Mouse (Mus musculus) stomach, postnatal 0 days (tissue): ENCODE results near the gene Uri1. TPM values are rescaled to one million over a fixed set of nuclear protein-coding genes. Genes with fewer than 3 reads are reported as not detected.

Source experiments
- ATAC-seq: fragments of 200-750 bp; cut with Nextera tagmentation; 2 replicates; pipeline ENCODE4 v1.8.0; 2017; ENCODE audit not compliant: low FRiP score, low TSS enrichment
- DNase-seq: peaks from one replicate; pipeline ENCODE4 v3.0.0-alpha.2; 2016; ENCODE audit warnings: low spot score
- H3K27ac ChIP-seq: fragments of 300-500 bp; sonication (generic); replicated peaks from 2 replicates; pipeline ENCODE4 v1.5.1; 2014; ENCODE audit warnings: mild to moderate bottlenecking, control low read depth
- H3K27me3 ChIP-seq: fragments of 300-500 bp; sonication (generic); 2 replicates; pipeline ENCODE4 v1.6.1; 2014; ENCODE audit warnings: low read length; ENCODE audit not compliant: control insufficient read depth, insufficient read depth
- H3K36me3 ChIP-seq: fragments of 300-500 bp; sonication (generic); 2 replicates; pipeline ENCODE4 v1.6.1; 2014; ENCODE audit warnings: low read length, mixed read lengths; ENCODE audit not compliant: control insufficient read depth, insufficient read depth
- H3K4me1 ChIP-seq: fragments of 300-500 bp; sonication (generic); replicated peaks from 2 replicates; pipeline ENCODE4 v1.6.1; 2014; ENCODE audit warnings: antibody characterized with exemption; ENCODE audit not compliant: control insufficient read depth, insufficient read depth
- H3K4me2 ChIP-seq: fragments of 300-500 bp; sonication (generic); replicated peaks from 2 replicates; pipeline ENCODE4 v1.6.1; 2014; ENCODE audit warnings: low read depth, mild to moderate bottlenecking, control low read depth, moderate library complexity
- H3K4me3 ChIP-seq: fragments of 300-500 bp; sonication (generic); 2 replicates; pipeline ENCODE4 v1.5.1; 2014; ENCODE audit warnings: low read depth, low read length, control low read depth
- H3K9ac ChIP-seq: fragments of 300-500 bp; sonication (generic); 2 replicates; pipeline ENCODE4 v1.6.1; 2014; ENCODE audit warnings: mild to moderate bottlenecking, low read length, control low read depth, mixed read lengths
- H3K9me3 ChIP-seq: fragments of 300-500 bp; sonication (generic); 2 replicates; pipeline ENCODE4 v1.6.1; 2016; ENCODE audit warnings: low read length; ENCODE audit not compliant: control insufficient read depth
- CTCF ChIP-seq: IDR thresholded peaks from 2 replicates; pipeline ENCODE4 v1.5.1; 2016; ENCODE audit warnings: antibody characterized with exemption, low read depth, mild to moderate bottlenecking, moderate library complexity
- EP300 ChIP-seq: optimal IDR thresholded peaks from 2 replicates; pipeline ENCODE3; 2016; ENCODE audit warnings: antibody characterized with exemption
- WGBS: fragments of 180-500 bp; shearing (Covaris S2); extraction: QIAGEN DNeasy Blood & Tissue Kit; methylation state at CpG from one replicate; pipeline ENCODE4 v1.1.7; 2014; 5-methylcytosine and 5-hydroxymethylcytosine counted together
- polyA plus RNA-seq: library from polyadenylated mRNA; unstranded; fragments of >200 nt; fragmentation: Nextera tagmentation; extraction: Ambion mirVana; gene quantifications from 2 replicates; pipeline ENCODE4 v1.2.1, GENCODE M21; 2015

Uri1 gene
- polyA plus RNA-seq, 1 experiment from 2014 or later, result 28.0 TPM

DNA sequence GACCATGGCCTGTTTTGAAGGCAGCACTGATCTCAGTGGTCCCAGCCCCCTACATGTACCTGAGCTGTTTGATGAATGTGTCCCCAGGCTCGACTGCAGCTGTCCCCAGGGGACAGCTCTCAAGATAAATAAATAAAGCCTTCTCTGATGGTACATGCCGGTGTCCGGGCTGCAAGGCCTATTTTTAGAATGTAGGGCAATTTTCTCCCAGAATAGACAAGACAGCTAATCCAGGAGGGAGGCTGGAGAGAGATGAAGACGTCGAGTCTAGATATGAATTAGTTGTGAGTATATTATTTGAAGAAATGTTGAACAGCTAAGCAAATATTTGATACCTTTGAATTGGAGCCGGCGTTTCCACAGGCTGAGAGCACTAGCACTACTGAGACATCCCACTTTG, 35.7 kb upstream of the Uri1 start:
- WGBS, result 19% methylated on average over 7 of the region's 7 CpGs

DNA sequence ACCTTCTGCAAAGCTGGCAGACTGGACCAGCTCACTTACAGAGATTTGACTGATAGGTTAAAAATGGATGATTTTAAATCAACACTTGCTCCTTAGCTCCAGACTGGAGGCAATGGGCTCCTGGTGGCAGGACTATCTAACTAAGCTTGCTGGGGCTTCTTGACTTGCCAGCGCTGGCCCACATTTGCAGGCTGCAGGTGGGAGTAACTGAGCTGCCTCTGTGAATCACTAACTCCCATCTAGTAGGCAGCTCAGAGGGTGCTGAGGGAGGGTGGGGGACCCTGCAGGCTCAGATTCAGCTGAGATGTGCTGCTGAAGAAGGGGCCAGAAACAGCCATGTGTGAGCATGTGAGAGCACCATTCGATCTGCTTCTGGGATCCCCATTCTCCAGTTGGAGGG, 32.6 kb upstream of the Uri1 start:
- Histone ChIP-seq H3K27me3 (no peaks in the 10 kb centered on the region), H3K9ac (no peak overlapping the region), H3K27ac (no peak overlapping the region), H3K36me3 (no peaks in the 10 kb centered on the region), H3K4me1 (no peaks in the 10 kb centered on the region), H3K9me3 (no peaks in the 10 kb centered on the region), H3K4me3 (no peak overlapping the region), H3K4me2 (no peak overlapping the region)
- TF ChIP-seq EP300 (no peak), CTCF (no peak)
- no peak for ATAC-seq
- WGBS, result 70% methylated on average over 2 of the region's 2 CpGs
- no peak for DNase-seq

More for the DNA sequence above, 35.7 kb upstream of the Uri1 start:
- Histone ChIP-seq H3K4me3 (no peak overlapping the region), H3K27ac (no peak overlapping the region), H3K9ac (no peak overlapping the region), H3K36me3 (no peaks in the 10 kb centered on the region), H3K27me3 (no peaks in the 10 kb centered on the region), H3K9me3 (no peaks in the 10 kb centered on the region), H3K4me2 (no peak overlapping the region), H3K4me1 (0 out of 2 replicates have a peak, but pooled peaks cover 3% of the 10 kb centered on the region)
- ATAC-seq, result no peak
- no peak for DNase-seq
- TF ChIP-seq CTCF (no peak), EP300 (no peak)

DNA sequence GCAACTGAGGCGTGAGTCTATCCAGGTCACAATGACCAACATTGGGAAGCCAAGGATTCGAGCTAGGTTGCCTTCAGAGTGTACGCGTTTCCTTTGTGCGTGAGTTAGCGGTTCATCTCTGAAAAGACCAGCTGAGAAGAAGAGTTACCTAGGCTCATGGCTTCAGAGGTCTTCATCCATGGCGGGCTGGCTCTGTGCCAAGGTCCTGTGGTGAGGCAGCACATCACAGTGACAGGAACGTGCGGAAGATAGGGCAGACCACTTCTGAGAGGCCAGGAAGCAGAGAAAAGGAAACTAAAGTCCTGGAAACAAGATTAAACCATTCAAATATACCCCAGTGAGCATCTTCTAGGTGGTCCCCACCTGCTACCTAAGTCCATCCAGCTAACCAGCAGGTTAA, 30.9 kb upstream of the Uri1 start:
- Histone ChIP-seq H3K27me3 (no peaks in the 10 kb centered on the region), H3K36me3 (no peaks in the 10 kb centered on the region), H3K4me2 (no peak overlapping the region), H3K27ac (no peak overlapping the region), H3K9ac (no peak overlapping the region), H3K4me3 (no peak overlapping the region), H3K9me3 (no peaks in the 10 kb centered on the region), H3K4me1 (no peaks in the 10 kb centered on the region)
- TF ChIP-seq CTCF (no peak), EP300 (no peak)
- 91% methylated on average over 9 of the region's 9 CpGs for WGBS
- ATAC-seq, result no peak
- no peak for DNase-seq

DNA sequence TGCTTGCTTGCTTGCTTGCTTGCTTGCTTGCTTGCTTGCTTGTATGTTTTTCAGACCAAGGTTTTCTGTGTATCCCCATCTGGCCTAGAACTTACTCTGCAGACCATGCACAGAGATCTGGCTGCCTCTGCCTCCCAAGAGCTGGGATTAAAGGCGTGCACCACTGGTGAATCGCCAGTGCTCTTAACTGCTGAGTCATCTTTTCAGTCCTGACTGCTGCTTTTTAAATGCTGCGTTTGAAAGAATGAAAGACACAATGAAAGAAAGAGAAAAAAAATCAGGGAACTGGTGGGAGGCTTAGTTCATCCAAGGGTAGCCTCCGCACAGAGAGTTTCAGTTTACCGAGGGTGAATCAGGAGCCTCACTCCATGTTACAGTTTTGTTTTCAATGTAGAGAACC, 23.9 kb upstream of the Uri1 start:
- TF ChIP-seq EP300 (no peak), CTCF (no peak)
- Histone ChIP-seq H3K36me3 (no peaks in the 10 kb centered on the region), H3K4me3 (no peak overlapping the region), H3K4me1 (no peaks in the 10 kb centered on the region), H3K27ac (no peak overlapping the region), H3K9ac (no peak overlapping the region), H3K9me3 (no peaks in the 10 kb centered on the region), H3K27me3 (no peaks in the 10 kb centered on the region), H3K4me2 (no peak overlapping the region)
- DNase-seq (no peak), ATAC-seq (no peak)
- WGBS, result 67% methylated on average over 5 of the region's 5 CpGs

DNA sequence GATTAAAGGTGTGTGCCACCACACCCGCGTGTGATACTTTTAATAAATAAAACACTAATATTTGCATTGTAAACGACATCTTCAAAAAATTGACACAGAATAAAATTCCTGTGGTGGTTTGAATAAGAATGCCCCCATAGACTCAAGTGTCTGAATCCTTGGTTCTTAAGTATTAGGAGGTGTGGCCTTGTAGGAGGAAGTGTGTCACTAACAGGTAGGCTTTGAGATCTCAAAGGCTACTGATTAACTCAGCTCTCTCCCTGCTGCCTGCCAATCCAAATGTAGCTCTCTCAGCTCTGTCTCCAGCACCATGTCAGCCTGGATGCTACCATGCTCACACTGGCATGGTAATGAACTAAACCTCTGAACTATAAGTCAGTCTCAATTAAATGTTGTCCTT, 17.9 kb upstream of the Uri1 start:
- H3K4me1 ChIP-seq, result no peaks in the 10 kb centered on the region
- H3K27ac ChIP-seq, result no peak overlapping the region
- no peak overlapping the region for H3K4me2 ChIP-seq
- DNase-seq, result no peak
- H3K4me3 ChIP-seq, result no peak overlapping the region
- no peaks in the 10 kb centered on the region for H3K36me3 ChIP-seq
- H3K9ac ChIP-seq, result no peak overlapping the region
- TF ChIP-seq EP300 (no peak), CTCF (no peak)
- no peak for ATAC-seq
- whole genome bisulfite sequencing, result 76% methylated on average over 3 of the region's 3 CpGs
- no peaks in the 10 kb centered on the region for H3K27me3 ChIP-seq
- H3K9me3 ChIP-seq, result no peaks in the 10 kb centered on the region

DNA sequence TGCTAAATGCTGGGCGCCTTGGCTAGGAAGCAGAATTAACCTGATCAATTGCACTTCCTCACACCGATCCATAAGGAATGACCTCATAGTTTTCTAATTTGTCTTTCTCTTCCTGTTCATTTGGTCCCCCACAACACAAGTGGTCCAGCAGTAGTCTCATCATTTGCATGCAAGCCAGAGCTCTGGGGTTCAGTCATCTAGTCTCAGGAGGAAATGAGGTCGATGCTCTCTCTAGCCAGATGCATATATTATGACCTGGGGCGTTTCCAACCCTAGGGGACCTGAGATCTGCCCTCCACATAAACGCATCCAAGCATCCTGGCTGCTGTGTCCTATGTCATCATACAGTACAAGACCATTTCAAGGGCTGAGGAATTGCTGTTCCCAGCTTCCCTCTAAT, 14.2 kb upstream of the Uri1 start:
- 83% methylated on average over 5 of the region's 5 CpGs for WGBS
- H3K27ac ChIP-seq, result no peak overlapping the region
- no peaks in the 10 kb centered on the region for H3K4me1 ChIP-seq
- ATAC-seq, result no peak
- no peaks in the 10 kb centered on the region for H3K27me3 ChIP-seq
- no peaks in the 10 kb centered on the region for H3K9me3 ChIP-seq
- no peak overlapping the region for H3K4me3 ChIP-seq
- no peak overlapping the region for H3K4me2 ChIP-seq
- no peak for DNase-seq
- H3K36me3 ChIP-seq, result no peaks in the 10 kb centered on the region
- H3K9ac ChIP-seq, result no peak overlapping the region
- TF ChIP-seq CTCF (no peak), EP300 (no peak)
